Mouse (Mus musculus): ENCODE results near the gene Irf6.

Gene Irf6

GRCm38 (mm10) chr1:193152872-193153271 lies at the start of gene Irf6:
TSS of gene Irf6 (plus strand) at chr1:193153111.
- peak; percentile 53 for DNase-seq (ENCODE audit: low spot score)

GRCm38 (mm10) chr1:193112093-193112492 lies 40.8 kb upstream of the Irf6 start:
- no peak for DNase-seq (ENCODE audit: low spot score)

GRCm38 (mm10) chr1:193122793-193123192 lies 30.1 kb upstream of the Irf6 start:
- no peak for DNase-seq (ENCODE audit: low spot score)

DNA sequence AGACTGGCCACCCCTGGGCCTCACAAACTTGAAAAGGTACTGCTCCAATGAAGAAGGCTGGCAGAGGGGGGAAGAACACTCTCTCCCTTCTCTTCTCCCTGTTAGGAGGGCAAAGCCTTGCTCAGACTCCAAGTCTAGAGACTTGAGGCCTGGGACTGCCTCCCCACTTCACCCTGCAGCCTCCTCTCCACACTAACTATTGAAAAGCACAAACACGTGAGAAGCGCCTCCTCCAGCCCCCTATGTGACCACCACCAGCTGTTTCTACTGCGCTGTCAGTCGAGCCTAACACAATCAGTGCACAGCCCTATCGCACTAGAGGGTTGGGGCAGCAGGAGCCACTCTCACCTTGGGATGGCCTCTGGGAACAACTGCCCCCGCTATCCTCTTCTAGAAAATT lies 29.6 kb upstream of the Irf6 start:
- DNase-seq (ENCODE audit: low spot score): no peak

DNA sequence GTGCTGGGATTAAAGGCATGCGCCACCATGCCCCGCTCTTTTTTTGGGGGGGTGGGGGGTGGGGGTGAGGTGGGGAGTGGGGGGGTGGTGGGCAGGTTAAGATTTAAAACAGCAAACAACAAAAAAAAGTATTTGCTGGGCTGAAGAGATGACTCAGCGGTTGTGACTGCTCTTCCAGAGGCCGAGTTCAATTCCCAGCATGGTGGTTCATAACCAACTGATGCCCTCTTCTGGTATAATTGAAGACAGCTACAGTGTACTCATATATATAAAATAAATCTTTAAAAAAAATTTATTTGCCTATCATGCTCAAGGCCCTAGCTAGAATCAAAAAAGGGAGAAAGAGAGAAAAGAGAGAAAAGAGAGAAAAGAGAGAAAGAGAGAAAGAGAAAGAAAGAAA lies 27.1 kb upstream of the Irf6 start:
- no peak for DNase-seq (ENCODE audit: low spot score)

DNA sequence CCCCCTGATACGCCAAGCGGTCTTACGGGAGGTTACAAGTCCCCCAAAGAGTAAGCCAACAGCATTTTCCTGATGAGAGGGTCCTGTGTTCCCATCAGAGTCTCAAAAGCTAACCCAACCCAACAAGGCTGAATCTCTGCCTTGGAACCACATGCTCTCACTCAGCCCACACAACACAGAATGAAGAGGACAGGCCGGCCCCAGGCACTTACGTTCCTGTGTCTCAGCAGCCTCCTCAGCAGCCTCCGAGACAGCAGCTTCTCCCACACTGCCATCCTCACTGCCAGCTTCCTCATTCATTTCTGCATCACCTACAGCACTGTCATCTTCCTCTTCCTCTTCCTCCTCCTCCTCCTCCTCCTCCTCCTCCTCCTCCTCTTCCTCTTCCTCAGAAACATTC lies 24.9 kb upstream of the Irf6 start:
- no peak for DNase-seq (ENCODE audit: low spot score)

DNA sequence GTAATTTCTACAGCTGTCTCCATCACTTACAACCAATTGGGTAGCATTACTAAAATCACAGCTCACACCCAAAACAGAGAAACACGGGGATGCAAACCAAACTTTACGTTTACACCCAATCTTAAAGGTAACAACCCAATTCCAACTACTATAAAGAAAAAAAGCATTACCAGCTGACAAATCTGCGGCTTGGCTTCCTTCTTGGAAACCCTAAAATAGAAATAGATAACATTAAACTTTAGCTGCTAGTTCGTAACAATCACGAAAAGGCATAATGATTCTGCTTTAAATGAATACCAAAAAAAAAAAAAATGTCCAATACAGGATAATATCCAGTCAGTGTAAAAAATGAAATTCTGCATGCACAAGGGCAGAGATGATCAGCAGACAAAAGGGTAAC lies 23.6 kb upstream of the Irf6 start:
- DNase-seq (ENCODE audit: low spot score): no peak

DNA sequence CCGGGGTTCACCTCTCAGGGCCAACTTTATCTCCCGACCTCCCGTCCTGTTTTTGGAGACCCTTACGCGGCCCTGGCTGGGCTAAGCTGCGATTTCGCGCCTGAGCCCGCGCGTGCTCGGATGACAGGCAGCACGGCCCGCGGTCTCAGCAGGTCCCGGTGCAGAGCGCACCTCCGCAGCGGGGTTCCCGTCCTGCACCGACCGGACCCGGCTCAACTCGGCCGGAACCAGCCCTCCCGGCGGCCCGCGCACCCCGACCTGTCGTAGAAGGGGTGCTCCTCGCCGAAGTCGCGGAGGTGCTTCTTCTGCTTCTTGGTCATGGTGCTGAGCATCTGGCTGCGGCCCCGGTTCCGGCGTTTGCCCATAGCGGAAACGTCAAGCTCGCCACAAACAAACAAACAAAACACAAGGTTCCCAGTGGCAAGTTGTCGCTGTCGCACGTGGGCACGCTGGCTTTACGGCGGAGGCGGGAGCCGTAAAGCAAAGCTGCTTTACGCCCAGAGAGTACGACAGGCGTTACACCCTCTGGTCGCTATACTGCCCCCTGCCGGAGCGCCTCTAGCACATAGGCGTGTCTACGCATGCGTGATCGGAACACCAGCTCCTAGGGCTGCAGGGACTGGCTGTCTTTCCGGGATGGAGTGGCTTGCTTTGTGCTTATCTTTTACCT lies 23.0 kb upstream of the Irf6 start, which contains the start of gene Diexf:
TSS of gene Diexf (minus strand) at position 487 of the 670 bp plus-strand sequence.
- DNase-seq (ENCODE audit: low spot score): peak; percentile 100

DNA sequence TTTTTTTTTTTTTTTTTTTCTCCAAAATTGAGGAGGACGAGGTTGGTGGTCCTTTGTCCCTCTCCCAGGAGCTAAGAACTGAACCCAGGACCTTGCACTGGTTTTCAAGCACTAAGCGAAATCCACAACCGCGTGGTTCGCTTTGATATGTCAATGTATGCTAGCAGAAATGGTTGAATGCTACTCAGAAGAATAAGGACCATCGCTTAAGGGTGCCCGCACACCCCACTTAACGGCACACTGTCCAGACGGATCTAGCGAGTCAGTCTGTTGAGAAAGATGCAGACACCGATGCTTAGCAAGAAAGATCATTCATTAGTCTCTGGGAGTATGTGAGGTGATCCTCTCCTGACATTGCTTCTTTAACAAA lies 22.5 kb upstream of the Irf6 start:
- no peak for DNase-seq (ENCODE audit: low spot score)

DNA sequence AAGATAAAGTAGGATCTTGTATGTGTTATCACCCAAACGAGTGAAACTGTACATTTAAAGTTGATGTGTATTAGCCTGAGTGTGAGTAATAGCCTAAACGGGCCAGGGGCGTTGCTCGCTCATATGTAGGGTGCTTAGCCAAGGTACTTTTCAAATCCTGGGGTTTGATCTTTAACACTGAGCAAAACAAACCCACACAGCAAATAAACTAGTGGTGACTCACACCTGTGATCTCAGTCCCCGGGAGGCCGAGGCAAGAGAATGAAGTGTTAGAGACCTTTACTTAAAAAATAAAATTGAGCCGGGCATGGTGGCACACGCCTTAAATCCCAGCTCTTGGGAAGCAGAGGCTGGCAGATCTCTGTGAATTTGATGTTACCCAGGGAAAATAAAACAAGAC lies 22.1 kb upstream of the Irf6 start:
- DNase-seq (ENCODE audit: low spot score): no peak

DNA sequence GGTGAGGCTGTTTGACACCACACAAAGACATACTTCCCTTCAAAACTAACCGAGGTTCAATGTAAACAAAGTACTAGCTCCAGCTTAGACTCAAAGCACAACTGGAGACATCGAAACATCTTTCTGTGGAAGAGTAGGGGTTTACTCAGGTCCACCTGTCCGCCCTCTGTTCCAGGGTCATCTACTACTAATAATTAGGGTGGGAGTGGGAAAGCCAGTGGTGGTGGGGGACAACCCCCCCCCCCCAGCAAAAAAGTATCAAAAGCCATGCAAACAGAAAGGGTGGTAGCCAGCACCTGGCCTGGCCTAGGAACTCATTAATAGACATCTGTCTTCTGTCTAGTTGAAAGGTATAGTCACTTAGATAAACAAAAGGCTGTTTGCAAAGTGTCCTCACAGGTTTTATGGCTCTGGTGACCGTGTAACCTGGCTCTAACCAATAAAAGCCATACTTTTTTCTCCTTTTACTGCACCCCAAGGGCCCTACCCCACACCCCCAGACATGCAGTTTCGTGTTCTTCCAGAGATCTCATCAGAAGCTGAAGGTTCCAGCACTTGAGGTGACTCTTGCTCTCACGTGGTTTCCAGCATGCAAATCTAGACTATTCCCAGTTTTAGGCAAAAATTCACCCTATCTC lies 21.5 kb upstream of the Irf6 start:
- no peak for DNase-seq (ENCODE audit: low spot score)

DNA sequence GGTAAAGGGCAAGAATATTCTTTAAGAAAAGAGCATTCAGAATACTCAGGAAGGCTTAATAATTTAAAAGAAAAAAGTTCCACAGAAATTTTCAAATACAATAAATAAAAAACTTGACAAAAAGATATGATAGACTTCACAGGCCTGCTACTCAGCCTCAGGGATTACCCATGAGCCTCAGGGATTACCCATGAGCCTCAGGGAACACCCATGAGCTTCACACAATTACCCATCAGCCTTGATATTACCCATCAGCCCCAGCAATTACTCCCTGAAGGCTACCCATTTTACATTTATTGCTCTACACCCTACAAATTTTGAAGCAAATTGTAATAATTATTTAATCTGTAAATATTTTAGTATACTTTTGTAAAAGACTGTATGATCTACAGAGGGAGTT lies 20.5 kb upstream of the Irf6 start:
- DNase-seq (ENCODE audit: low spot score): no peak

DNA sequence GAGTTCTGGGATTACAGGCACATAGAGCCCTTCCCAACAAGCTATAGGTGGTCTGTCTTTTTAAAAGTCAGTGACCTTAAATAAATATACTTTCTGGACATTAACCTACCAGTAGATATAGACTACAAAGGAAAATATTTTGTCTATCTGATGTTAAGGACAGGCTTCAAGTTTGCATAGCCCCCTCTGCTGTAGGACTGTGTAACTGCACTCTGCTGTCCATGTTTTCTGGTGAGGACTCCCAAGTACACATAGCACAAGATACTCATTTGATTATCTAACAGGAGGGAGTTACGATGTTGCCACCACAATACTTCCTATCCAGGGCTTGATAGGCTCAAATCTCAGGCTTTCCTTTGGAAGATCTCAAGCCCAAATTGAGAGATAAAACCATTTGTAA lies 19.2 kb upstream of the Irf6 start:
- DNase-seq (ENCODE audit: low spot score): no peak

GRCm38 (mm10) chr1:193138087-193138486 lies 14.8 kb upstream of the Irf6 start:
- no peak for DNase-seq (ENCODE audit: low spot score)

- no peak for DNase-seq (ENCODE audit: low spot score)
Observed at GRCm38 (mm10) chr1:193138669-193139068, 14.2 kb upstream of the Irf6 start.

DNA sequence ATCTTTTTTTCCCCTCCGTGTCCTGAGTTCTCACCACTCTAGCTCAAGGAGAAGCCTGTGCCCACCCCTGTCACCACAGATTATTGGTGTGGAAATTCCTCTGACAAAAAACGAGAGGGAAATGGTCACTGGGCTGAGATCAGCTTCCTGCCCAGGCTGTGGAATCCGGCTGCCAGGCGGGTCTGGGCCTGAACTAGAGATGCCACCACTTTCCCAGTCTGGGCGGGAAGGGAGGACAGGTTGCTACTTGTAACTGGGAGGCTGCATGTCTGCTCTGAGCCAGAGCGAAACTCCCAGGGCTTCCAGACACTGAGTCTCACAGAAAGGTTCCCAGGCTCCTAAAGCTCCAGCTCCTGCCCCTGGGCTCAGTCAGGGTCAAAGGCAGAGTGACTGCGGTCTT lies 11.8 kb upstream of the Irf6 start:
- no peak for DNase-seq (ENCODE audit: low spot score)

DNA sequence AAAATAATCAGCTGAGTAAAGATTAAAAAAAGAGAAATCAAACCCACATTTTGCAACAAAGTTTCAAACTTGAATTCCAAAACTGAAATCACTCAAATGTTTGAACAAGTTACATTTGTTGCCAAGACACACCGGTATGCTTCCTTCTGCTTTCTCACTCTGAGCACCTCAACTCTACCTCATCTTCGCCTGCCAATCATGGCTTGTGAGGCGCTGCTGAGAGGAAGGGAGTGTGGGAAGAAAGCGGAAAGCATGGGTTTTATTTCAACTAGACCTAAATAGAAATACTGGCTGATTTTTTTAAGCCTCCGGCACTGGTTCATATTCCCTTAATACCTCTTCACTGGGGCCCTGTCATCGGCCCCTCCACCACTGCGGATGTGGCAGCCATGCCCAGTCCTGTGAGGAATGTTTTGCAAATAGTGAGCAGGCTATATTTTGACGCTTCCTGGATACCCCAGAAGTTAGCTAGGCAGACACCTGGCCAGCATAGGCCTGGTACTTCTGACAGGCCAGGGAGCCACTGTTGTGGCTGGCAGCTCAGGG lies 10.3 kb upstream of the Irf6 start:
- no peak for DNase-seq (ENCODE audit: low spot score)

DNA sequence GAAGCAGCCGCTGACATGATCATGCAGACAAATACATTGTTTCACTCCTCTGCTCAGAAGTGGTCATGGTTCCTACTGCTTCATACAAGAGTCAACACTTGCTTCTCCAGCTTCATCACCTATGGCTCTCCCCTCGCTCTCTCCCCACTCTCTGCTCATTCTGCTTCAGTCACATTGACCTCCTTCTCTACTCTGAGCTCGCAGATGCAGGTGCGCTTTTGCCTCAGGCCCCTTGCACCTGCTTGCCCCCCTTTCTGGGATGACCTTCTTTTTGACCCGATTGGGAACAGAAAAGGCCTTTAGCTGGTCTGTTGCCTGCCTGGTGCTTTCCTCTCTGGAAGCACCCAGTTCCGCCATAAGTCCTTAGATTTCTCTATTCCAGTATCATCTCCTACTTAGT lies 8.4 kb upstream of the Irf6 start:
- DNase-seq (ENCODE audit: low spot score): no peak

- no peak for DNase-seq (ENCODE audit: low spot score)
Observed at GRCm38 (mm10) chr1:193145101-193145500, 7.8 kb upstream of the Irf6 start.

- no peak for DNase-seq (ENCODE audit: low spot score)
Observed at GRCm38 (mm10) chr1:193146416-193146815, 6.5 kb upstream of the Irf6 start.

DNA sequence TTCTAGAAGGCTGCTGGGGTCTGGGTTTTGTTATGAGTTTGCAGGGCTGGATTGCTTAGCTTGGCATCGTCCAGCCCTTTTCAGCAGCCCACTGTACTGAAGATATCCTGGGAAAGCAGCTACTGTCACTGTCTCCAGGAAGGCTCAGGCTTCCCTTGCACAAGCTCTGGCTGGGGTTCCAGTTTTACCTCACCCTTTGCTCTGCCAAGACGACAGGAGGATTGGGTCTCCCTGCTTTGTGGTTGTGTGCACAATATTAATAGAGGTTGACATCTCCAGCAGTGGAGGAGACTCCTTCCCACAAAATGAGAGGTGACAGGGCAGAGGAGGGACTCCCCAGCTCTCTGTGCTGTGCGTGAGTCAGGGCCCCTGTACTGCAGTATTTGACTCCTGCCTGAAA lies 3.7 kb upstream of the Irf6 start:
- DNase-seq (ENCODE audit: low spot score): no peak

GRCm38 (mm10) chr1:193151134-193151533 lies 1.8 kb upstream of the Irf6 start:
- no peak for DNase-seq (ENCODE audit: low spot score)

DNA sequence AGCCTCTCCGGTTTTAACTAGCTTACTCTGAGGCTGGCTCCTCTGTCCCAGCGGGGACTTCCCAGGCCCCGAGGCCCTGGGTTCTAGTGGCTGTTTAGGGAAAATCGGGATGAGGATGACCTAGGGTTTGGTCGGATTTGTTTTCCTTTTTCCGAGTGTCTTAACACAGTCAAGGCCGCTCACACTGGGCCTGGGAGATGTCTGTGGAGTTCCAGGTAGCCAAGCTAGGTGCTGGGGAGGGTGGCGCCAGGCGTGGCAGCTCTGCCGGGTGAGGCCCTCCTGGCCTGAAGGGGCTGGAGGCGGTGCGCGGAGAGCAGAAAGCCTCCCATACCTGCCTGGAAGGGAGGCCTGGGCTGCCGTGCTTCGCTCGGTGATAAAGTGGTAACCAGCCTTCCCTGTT lies 650 bp downstream of the Irf6 start:
- no peak for DNase-seq (ENCODE audit: low spot score)

All from testis, postnatal 10 days (tissue).